Mouse (Mus musculus) myocyte (in vitro differentiated cells): ENCODE measurements around the gene Gm10282.

Source experiments
- MAX ChIP-seq: IDR thresholded peaks from one replicate; pipeline ENCODE4 v1.6.1; 2011; ENCODE audit warnings: low read depth, mild to moderate bottlenecking, control low read depth
- MYOD1 ChIP-seq, 3 experiments: IDR thresholded peaks; one replicate each; pipeline ENCODE4 v1.6.1; 2011; ENCODE audit warnings: control low read depth in 2 of 3, low read depth in 2 of 3, mild to moderate bottlenecking in 2 of 3, moderate library complexity in 1 of 3; ENCODE audit not compliant: insufficient read length in 2 of 3, control insufficient read depth in 1 of 3
- POLR2A ChIP-seq: IDR thresholded peaks from one replicate; pipeline ENCODE4 v1.6.1; 2011; ENCODE audit warnings: low read depth, mild to moderate bottlenecking, control low read depth, moderate library complexity; ENCODE audit not compliant: insufficient read length
- POLR2AphosphoS2 ChIP-seq: IDR thresholded peaks from one replicate; pipeline ENCODE4 v1.6.1; 2011; ENCODE audit warnings: low read depth, control low read depth; ENCODE audit not compliant: insufficient read length
- SRF ChIP-seq: IDR thresholded peaks from one replicate; pipeline ENCODE4 v1.6.1; 2011; ENCODE audit warnings: low read depth; ENCODE audit not compliant: control insufficient read depth, insufficient read length
- TCF12 ChIP-seq: IDR thresholded peaks from one replicate; pipeline ENCODE4 v1.6.1; 2011; ENCODE audit warnings: mild to moderate bottlenecking, control low read depth; ENCODE audit not compliant: poor library complexity, insufficient read depth, severe bottlenecking
- USF1 ChIP-seq: IDR thresholded peaks from one replicate; pipeline ENCODE4 v1.6.1; 2011; ENCODE audit warnings: low read depth, mild to moderate bottlenecking, control low read depth, moderate library complexity

DNA sequence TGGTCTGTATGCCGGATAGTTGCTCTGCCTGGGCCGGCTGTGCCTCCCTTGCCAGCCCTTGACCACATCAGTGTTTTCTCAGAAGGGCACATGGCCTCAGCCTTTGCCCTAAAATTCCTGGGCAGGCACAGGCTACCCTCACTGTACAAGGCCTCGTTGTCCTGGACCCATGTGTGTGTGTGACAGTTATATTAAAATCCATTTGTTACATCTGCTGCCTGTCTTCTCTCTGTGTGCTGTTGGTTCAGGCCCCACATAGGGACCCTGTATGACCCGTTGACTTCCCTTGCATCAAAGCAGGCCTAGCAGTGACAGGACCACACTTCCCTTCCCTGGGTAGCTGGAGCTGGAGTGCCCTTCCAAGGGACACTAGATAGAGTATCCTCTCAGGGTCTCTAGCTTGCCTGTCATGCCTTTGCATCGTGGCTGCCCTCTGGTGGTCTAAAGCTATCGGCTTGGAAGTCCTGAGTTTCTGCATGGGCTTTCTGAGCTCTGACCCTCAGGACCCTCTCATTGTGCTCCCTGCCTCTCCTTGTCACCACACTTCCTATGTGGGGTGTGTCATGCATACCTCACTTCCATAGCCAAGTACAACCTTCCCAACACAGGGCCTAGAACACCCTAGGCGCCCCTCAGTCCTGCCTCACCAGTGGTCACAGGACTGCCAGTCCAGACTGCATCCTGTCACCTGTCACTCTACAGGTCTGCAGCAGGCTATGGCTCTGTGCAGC lies 47.7 kb downstream of the Gm10282 start:
- TF ChIP-seq TCF12 (no peak), POLR2A (no peak), SRF (no peak), POLR2AphosphoS2 (peak; percentile 59), USF1 (no peak), MYOD1 (IDR thresholded peaks at IDR 0.05; ENCODE audit: control insufficient read depth in 1 of 3, insufficient read length in 2 of 3, low read depth in 2 of 3) (no peak), MAX (no peak)
